Mouse (Mus musculus): ENCODE results near the gene Btd. TPM values are rescaled to one million over a fixed set of nuclear protein-coding genes. Genes with fewer than 3 reads are reported as not detected.

Btd gene
- polyA plus RNA-seq, 1 experiment from 2014 or later, result 21.2 TPM

GRCm38 (mm10) chr14:31617997-31618396 is 22.8 kb upstream of the Btd start:
- no peak for DNase-seq (ENCODE audit: low spot score)
- Histone ChIP-seq H3K9me3 (no peaks in the 10 kb centered on the region), H3K4me1 (no peaks in the 10 kb centered on the region), H3K36me3 (0 out of 2 replicates have a peak, but pooled peaks cover 2% of the 10 kb centered on the region), H3K27ac (no peak overlapping the region), H3K27me3 (ENCODE audit: insufficient read depth, poor library complexity, severe bottlenecking) (no peaks in the 10 kb centered on the region), H3K4me3 (no peak overlapping the region)
- 63% methylated on average over 3 of the region's 3 CpGs for WGBS

DNA sequence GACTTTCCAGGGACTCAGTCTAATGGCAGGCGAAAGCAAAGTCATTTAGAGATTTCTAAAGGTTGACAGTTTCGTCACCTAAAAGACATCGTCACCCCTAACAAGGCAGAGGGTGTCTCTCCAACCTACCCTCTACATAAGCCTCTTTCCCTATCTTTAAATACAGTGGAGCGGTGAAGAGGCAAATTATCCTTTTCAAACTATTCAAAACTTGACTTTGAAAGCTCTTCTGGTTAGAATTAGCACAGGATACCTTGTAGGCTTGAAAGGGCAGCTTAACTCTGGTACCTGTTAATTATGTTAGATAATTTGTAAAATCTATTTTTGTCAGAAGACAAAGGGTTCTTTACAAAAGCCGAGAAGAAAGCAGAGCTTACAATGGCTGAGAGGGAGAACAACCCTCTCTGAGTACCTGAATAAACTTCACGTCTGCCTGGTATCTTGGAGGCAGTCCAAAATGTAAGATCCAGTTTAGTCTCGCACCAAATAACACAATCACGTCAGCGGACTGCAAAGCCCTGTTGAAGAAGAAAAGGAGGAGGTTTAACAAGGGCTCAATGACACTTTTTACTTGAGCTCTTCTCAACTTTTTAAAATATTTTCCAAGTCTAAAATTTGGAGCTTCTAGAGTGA is 20.1 kb upstream of the Btd start:
- Histone ChIP-seq H3K4me3 (no peak overlapping the region), H3K4me1 (no peaks in the 10 kb centered on the region), H3K9me3 (no peaks in the 10 kb centered on the region), H3K27ac (no peak overlapping the region), H3K27me3 (ENCODE audit: insufficient read depth, poor library complexity, severe bottlenecking) (no peaks in the 10 kb centered on the region), H3K36me3 (no peaks in the 10 kb centered on the region)
- 80% methylated on average over 9 of the region's 9 CpGs for WGBS
- DNase-seq (ENCODE audit: low spot score), result no peak

DNA sequence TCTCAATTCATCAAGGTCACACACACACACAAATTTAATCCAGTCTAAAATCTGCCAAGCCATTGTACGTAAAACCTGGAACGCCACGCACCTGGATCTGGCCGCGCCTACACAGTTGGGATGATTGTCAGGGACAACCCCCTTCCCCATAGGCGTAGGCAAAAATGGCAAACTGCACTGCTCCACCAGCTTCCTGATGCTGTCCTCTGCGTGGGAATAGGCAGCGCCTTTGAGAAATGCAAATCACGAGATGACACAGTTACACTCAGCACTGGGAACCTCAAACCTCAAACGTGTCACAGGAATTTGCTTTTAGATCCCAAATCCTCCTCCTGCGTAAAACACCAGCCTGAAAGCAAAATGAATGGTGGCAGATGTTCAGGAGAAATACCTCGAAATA is 18.1 kb upstream of the Btd start:
- Histone ChIP-seq H3K9me3 (no peaks in the 10 kb centered on the region), H3K27me3 (ENCODE audit: insufficient read depth, poor library complexity, severe bottlenecking) (no peaks in the 10 kb centered on the region), H3K27ac (no peak overlapping the region), H3K4me3 (no peak overlapping the region), H3K4me1 (no peaks in the 10 kb centered on the region), H3K36me3 (no peaks in the 10 kb centered on the region)
- no peak for DNase-seq (ENCODE audit: low spot score)
- WGBS, result 83% methylated on average over 12 of the region's 12 CpGs

DNA sequence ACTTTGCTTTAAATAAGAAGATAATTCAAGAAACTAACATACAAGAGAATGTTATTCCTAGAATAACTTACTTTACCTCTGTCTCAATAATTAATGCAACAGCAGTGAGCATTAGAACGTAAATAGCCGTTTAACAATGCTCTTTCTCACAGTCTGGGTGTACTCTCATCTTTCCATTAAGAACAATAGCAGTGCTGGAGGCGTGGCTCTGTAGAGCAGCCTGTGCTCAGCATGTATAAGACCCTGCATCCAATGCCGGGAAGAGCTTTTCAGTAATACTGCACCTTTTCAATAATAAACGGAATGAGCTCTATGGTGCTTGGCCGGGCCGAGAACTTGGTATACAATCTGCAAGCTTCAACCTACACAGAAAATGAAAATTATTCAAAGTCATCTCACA is 10.2 kb upstream of the Btd start:
- no peaks in the 10 kb centered on the region for H3K9me3 ChIP-seq
- 0 out of 2 replicates have a peak, but pooled peaks cover 2% of the 10 kb centered on the region for H3K36me3 ChIP-seq
- H3K27ac ChIP-seq, result no peak overlapping the region
- 77% methylated on average over 7 of the region's 7 CpGs for WGBS
- no peaks in the 10 kb centered on the region for H3K4me1 ChIP-seq
- H3K4me3 ChIP-seq, result no peak overlapping the region
- no peaks in the 10 kb centered on the region for H3K27me3 ChIP-seq (ENCODE audit: insufficient read depth, poor library complexity, severe bottlenecking)
- no peak for DNase-seq (ENCODE audit: low spot score)

- H3K4me3 ChIP-seq, result peak within 1 kb of the TSS; percentile 73
- H3K27me3 ChIP-seq (ENCODE audit: insufficient read depth, poor library complexity, severe bottlenecking), result no peaks in the 10 kb centered on the region
- DNase-seq (ENCODE audit: low spot score), result no peak
- peaks cover 18% of the 10 kb centered on the region for H3K4me1 ChIP-seq
- H3K27ac ChIP-seq, result peak within 1 kb of the TSS; percentile 94
- 6% methylated on average over 26 of the region's 26 CpGs for WGBS
- no peaks in the 10 kb centered on the region for H3K36me3 ChIP-seq
- no peaks in the 10 kb centered on the region for H3K9me3 ChIP-seq
These were observed 410 bp upstream of the Btd start, which contains the start of gene Gm49387 for GRCm38 (mm10) chr14:31640346-31640889. Gene Gm49387 (minus strand): TSS chr14:31640878.

DNA sequence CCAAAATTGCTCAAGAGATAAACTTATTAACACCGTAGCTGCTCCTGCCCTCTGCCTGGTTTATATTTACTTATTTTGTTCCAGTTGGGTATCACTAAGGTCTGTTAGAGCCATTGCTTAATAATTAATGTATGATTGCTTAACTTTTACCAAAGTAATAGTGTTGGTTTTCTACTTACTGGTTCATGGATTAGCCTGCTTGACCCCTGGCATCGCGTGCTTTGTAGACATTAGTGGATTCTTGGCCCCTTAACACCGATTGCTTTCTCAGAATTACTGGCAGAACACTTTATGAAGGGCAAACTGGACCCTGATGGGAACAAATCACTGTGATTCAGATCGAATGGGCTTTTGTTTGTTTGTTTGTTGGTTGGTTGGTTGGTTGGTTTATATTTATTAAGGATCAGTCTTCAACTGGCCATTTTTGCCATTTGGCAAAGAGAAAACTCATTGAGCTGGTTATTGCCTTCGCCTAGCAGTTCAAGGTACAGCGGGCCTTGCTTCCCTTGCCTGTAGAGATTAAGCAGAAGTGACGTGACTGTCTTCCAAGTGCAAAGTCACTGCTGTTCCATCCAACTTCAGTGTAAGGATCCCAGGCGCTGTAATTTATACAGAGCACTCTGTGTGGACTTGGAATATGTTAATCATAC is 803 bp downstream of the Btd start:
- DNase-seq (ENCODE audit: low spot score), result no peak
- Histone ChIP-seq H3K27ac (peak overlapping the region; percentile 94), H3K36me3 (no peaks in the 10 kb centered on the region), H3K4me3 (peak overlapping the region; percentile 73), H3K4me1 (peaks cover 18% of the 10 kb centered on the region), H3K9me3 (no peaks in the 10 kb centered on the region), H3K27me3 (ENCODE audit: insufficient read depth, poor library complexity, severe bottlenecking) (no peaks in the 10 kb centered on the region)
- 64% methylated on average over 9 of the region's 9 CpGs for WGBS

- H3K27me3 ChIP-seq (ENCODE audit: insufficient read depth, poor library complexity, severe bottlenecking), result no peaks in the 10 kb centered on the region
- DNase-seq (ENCODE audit: low spot score), result no peak
- no peaks in the 10 kb centered on the region for H3K9me3 ChIP-seq
- 89% methylated on average over 5 of the region's 5 CpGs for WGBS
- no peak overlapping the region for H3K27ac ChIP-seq
- H3K36me3 ChIP-seq, result no peaks in the 10 kb centered on the region
- no peak overlapping the region for H3K4me3 ChIP-seq
- H3K4me1 ChIP-seq, result peaks cover 18% of the 10 kb centered on the region
These were observed 3.5 kb downstream of the Btd start for GRCm38 (mm10) chr14:31644183-31644830.

- no peaks in the 10 kb centered on the region for H3K27me3 ChIP-seq (ENCODE audit: insufficient read depth, poor library complexity, severe bottlenecking)
- H3K4me3 ChIP-seq, result no peak overlapping the region
- no peaks in the 10 kb centered on the region for H3K9me3 ChIP-seq
- H3K27ac ChIP-seq, result no peak overlapping the region
- no peaks in the 10 kb centered on the region for H3K36me3 ChIP-seq
- no peak for DNase-seq (ENCODE audit: low spot score)
- 70% methylated on average over 3 of the region's 3 CpGs for WGBS
- H3K4me1 ChIP-seq, result peaks cover 15% of the 10 kb centered on the region
These were observed 4.2 kb downstream of the Btd start for GRCm38 (mm10) chr14:31644931-31645547.

- no peak for DNase-seq (ENCODE audit: low spot score)
These were observed 5.1 kb downstream of the Btd start for GRCm38 (mm10) chr14:31645920-31646319.

GRCm38 (mm10) chr14:31647991-31648390 is 7.2 kb downstream of the Btd start:
- DNase-seq (ENCODE audit: low spot score), result no peak
- Histone ChIP-seq H3K4me3 (no peak overlapping the region), H3K36me3 (peaks cover 2% of the 10 kb centered on the region; the same call in 1 of the 2 replicates), H3K9me3 (no peaks in the 10 kb centered on the region), H3K4me1 (peaks cover 17% of the 10 kb centered on the region), H3K27ac (no peak overlapping the region), H3K27me3 (ENCODE audit: insufficient read depth, poor library complexity, severe bottlenecking) (no peaks in the 10 kb centered on the region)
- 88% methylated on average over 10 of the region's 10 CpGs for WGBS

More at GRCm38 (mm10) chr14:31645920-31646319, 5.1 kb downstream of the Btd start:
- 88% methylated on average over 7 of the region's 7 CpGs for WGBS
- no peaks in the 10 kb centered on the region for H3K9me3 ChIP-seq
- peaks cover 2% of the 10 kb centered on the region; the same call in 1 of the 2 replicates for H3K36me3 ChIP-seq
- no peak overlapping the region for H3K4me3 ChIP-seq
- peaks cover 8% of the 10 kb centered on the region; the same call in 1 of the 2 replicates for H3K4me1 ChIP-seq
- H3K27ac ChIP-seq, result no peak overlapping the region
- no peaks in the 10 kb centered on the region for H3K27me3 ChIP-seq (ENCODE audit: insufficient read depth, poor library complexity, severe bottlenecking)

- no peak overlapping the region for H3K27ac ChIP-seq
- H3K36me3 ChIP-seq, result peaks cover 2% of the 10 kb centered on the region; the same call in 1 of the 2 replicates
- no peaks in the 10 kb centered on the region for H3K9me3 ChIP-seq
- H3K4me3 ChIP-seq, result no peak overlapping the region
- no peaks in the 10 kb centered on the region for H3K27me3 ChIP-seq (ENCODE audit: insufficient read depth, poor library complexity, severe bottlenecking)
- no peak for DNase-seq (ENCODE audit: low spot score)
- H3K4me1 ChIP-seq, result peaks cover 26% of the 10 kb centered on the region
- 92% methylated on average over 3 of the region's 3 CpGs for WGBS
These were observed 9.5 kb downstream of the Btd start for GRCm38 (mm10) chr14:31650347-31650746.

DNA sequence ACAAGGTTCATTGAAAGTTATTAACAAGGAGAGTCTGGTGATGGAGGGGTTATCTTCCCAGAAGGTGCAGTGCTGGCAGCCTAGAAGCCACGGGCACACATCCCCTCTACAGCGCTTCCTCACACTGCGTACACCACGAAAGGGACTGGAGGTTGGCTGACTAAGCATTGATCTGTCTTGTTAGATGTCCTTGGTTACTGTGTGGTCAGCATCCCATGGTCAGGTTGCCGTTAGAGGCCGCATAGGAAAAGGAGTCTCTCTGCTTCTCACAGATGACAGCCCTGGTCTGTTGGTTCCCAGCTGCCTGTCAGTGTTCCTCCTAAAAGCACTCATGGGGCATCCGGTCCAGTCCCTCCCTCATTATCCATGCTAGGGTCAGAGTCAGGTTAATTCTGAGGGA is 10.4 kb downstream of the Btd start:
- Histone ChIP-seq H3K27me3 (ENCODE audit: insufficient read depth, poor library complexity, severe bottlenecking) (no peaks in the 10 kb centered on the region), H3K9me3 (no peaks in the 10 kb centered on the region), H3K4me3 (no peak overlapping the region), H3K36me3 (peaks cover 2% of the 10 kb centered on the region; the same call in 1 of the 2 replicates), H3K4me1 (peaks cover 26% of the 10 kb centered on the region), H3K27ac (peak overlapping the region; percentile 13; the same call in 1 of the 2 replicates)
- WGBS, result 58% methylated on average over 7 of the region's 7 CpGs
- DNase-seq (ENCODE audit: low spot score), result no peak

Measured in heart, embryonic 10.5 days (tissue).